Mouse (Mus musculus) induced T-regulatory cell, adult 2 months (primary cell): ENCODE results near the gene Lpin1.

Experiments used
- DNase-seq: peaks from one replicate; pipeline ENCODE4 v3.0.0-alpha.2; 2012; ENCODE audit warnings: low read depth

The Lpin1 gene

GRCm38 (mm10) chr12:16610936-16611335, at the start of gene Lpin1:
Lpin1 (minus strand) TSS chr12:16610966.
- DNase-seq: no peak

GRCm38 (mm10) chr12:16656906-16657875, 46.4 kb upstream of the Lpin1 start:
- no peak for DNase-seq

GRCm38 (mm10) chr12:16655604-16656003, 44.8 kb upstream of the Lpin1 start:
- DNase-seq: no peak

- DNase-seq: peak; percentile 16
Observed at GRCm38 (mm10) chr12:16653332-16654093, 42.7 kb upstream of the Lpin1 start, which contains the start of gene Ntsr2. Ntsr2 (plus strand) TSS chr12:16653382.

- no peak for DNase-seq
Observed at GRCm38 (mm10) chr12:16649819-16650218, 39.1 kb upstream of the Lpin1 start.

GRCm38 (mm10) chr12:16648273-16648672, 37.5 kb upstream of the Lpin1 start:
- DNase-seq: no peak

- DNase-seq: no peak
Observed at GRCm38 (mm10) chr12:16646780-16647409, 36.1 kb upstream of the Lpin1 start.

- DNase-seq: no peak
Observed at GRCm38 (mm10) chr12:16644698-16645097, 33.9 kb upstream of the Lpin1 start.

GRCm38 (mm10) chr12:16643508-16644345, 33.0 kb upstream of the Lpin1 start:
- DNase-seq: no peak

GRCm38 (mm10) chr12:16642000-16642399, 31.2 kb upstream of the Lpin1 start:
- peak; percentile 7 for DNase-seq

- no peak for DNase-seq
Observed at GRCm38 (mm10) chr12:16640075-16640474, 29.3 kb upstream of the Lpin1 start.

- peak; percentile 24 for DNase-seq
Observed at GRCm38 (mm10) chr12:16639078-16639771, 28.5 kb upstream of the Lpin1 start.

GRCm38 (mm10) chr12:16635816-16636215, 25.1 kb upstream of the Lpin1 start:
- DNase-seq: no peak

GRCm38 (mm10) chr12:16634075-16634813, 23.5 kb upstream of the Lpin1 start:
- peak; percentile 59 for DNase-seq

- DNase-seq: no peak
Observed at GRCm38 (mm10) chr12:16633235-16633634, 22.5 kb upstream of the Lpin1 start.

- no peak for DNase-seq
Observed at GRCm38 (mm10) chr12:16631423-16631822, 20.7 kb upstream of the Lpin1 start.

- DNase-seq: no peak
Observed at GRCm38 (mm10) chr12:16630866-16631185, 20.1 kb upstream of the Lpin1 start.

GRCm38 (mm10) chr12:16630152-16630865, 19.5 kb upstream of the Lpin1 start:
- no peak for DNase-seq

- DNase-seq: no peak
Observed at GRCm38 (mm10) chr12:16620230-16620629, 9.5 kb upstream of the Lpin1 start.

GRCm38 (mm10) chr12:16619453-16619852, 8.7 kb upstream of the Lpin1 start:
- no peak for DNase-seq
